Mouse (Mus musculus) liver, embryonic 14.5 days (tissue): ENCODE results near the gene Zfp605. TPM values are rescaled to one million over a fixed set of nuclear protein-coding genes. Genes with fewer than 3 reads are reported as not detected.

Source experiments
- ATAC-seq: fragments of 200-750 bp; cut with Nextera tagmentation; 2 replicates; pipeline ENCODE4 v1.8.0; 2017; ENCODE audit warnings: moderate number of reproducible peaks, mild to moderate bottlenecking, moderate library complexity; ENCODE audit not compliant: insufficient read depth
- DNase-seq, 3 experiments: peaks; one replicate each; pipeline ENCODE4 v3.0.0-alpha.2; 2012 to 2013; ENCODE audit warnings: low read depth in 3 of 3, low spot score in 3 of 3
- H3K27ac ChIP-seq: fragments of 300-500 bp; sonication (generic); 2 replicates; pipeline ENCODE4 v1.5.1; 2014; ENCODE audit warnings: moderate library complexity, mild to moderate bottlenecking, control low read depth, inconsistent platforms
- H3K27me3 ChIP-seq: fragments of 300-500 bp; sonication (generic); 2 replicates; pipeline ENCODE4 v1.6.1; 2014; ENCODE audit warnings: mild to moderate bottlenecking, low read length, moderate library complexity; ENCODE audit not compliant: control insufficient read depth, insufficient read depth
- H3K36me3 ChIP-seq: fragments of 300-500 bp; sonication (generic); replicated peaks from 2 replicates; pipeline ENCODE4 v1.6.1; 2014; ENCODE audit warnings: low read depth; ENCODE audit not compliant: control insufficient read depth, insufficient read depth
- H3K4me1 ChIP-seq, 2 experiments: fragments of 200-500 bp in 1 of 2; fragments of 300-500 bp in 1 of 2; sonication (generic) in 1 of 2; replicated peaks; 2 replicates each; pipeline ENCODE4 v1.6.1; 2012 to 2014; ENCODE audit warnings: antibody characterized with exemption in 1 of 2, inconsistent platforms in 1 of 2, low read length in 1 of 2; ENCODE audit not compliant: control insufficient read depth in 2 of 2, insufficient read depth in 2 of 2
- H3K4me2 ChIP-seq: fragments of 300-500 bp; sonication (generic); 2 replicates; pipeline ENCODE4 v1.6.1; 2014; ENCODE audit warnings: low read depth, mild to moderate bottlenecking, control low read depth, moderate library complexity
- H3K4me3 ChIP-seq, 2 experiments: fragments of 200-500 bp in 1 of 2; fragments of 300-500 bp in 1 of 2; sonication (generic) in 1 of 2; 2 replicates each; pipeline ENCODE4 v1.5.1; 2012 to 2014; ENCODE audit warnings: low read depth in 2 of 2, low read length in 2 of 2, mild to moderate bottlenecking in 2 of 2, control low read depth in 1 of 2, inconsistent platforms in 1 of 2, moderate library complexity in 1 of 2; ENCODE audit not compliant: insufficient read depth in 1 of 2
- H3K9ac ChIP-seq: fragments of 300-500 bp; sonication (generic); replicated peaks from 2 replicates; pipeline ENCODE4 v1.6.1; 2014; ENCODE audit warnings: mild to moderate bottlenecking, control low read depth, moderate library complexity
- H3K9me3 ChIP-seq: fragments of 300-500 bp; sonication (generic); 2 replicates; pipeline ENCODE4 v1.6.1; 2016; ENCODE audit warnings: low read length, mixed read lengths; ENCODE audit not compliant: control insufficient read depth
- CTCF ChIP-seq: IDR thresholded peaks from 2 replicates; pipeline ENCODE4 v1.5.1; 2016; ENCODE audit warnings: antibody characterized with exemption, low read depth, control low read depth
- EP300 ChIP-seq: IDR thresholded peaks from 2 replicates; pipeline ENCODE4 v1.6.1; 2016; ENCODE audit warnings: antibody characterized with exemption, low read depth
- WGBS: fragments of 180-500 bp; shearing (Covaris S2); extraction: QIAGEN DNeasy Blood & Tissue Kit; methylation state at CpG from one replicate; pipeline ENCODE4 v1.1.7; 2014; ENCODE audit not compliant: insufficient replicate concordance; 5-methylcytosine and 5-hydroxymethylcytosine counted together
- polyA plus RNA-seq, 2 experiments: library from polyadenylated mRNA; depleted of rRNA in 1 of 2; stranded (reverse) in 1 of 2; unstranded in 1 of 2; fragments of >200 nt; fragmentation: Nextera tagmentation in 1 of 2; extraction: Ambion mirVana in 1 of 2; gene quantifications; 2 replicates each; pipeline versions ENCODE4 v1.2.1 to v1.2.3; 2012 to 2014

Gene Zfp605
- polyA plus RNA-seq, 2 experiments: 0.66 to 0.86 TPM

DNA sequence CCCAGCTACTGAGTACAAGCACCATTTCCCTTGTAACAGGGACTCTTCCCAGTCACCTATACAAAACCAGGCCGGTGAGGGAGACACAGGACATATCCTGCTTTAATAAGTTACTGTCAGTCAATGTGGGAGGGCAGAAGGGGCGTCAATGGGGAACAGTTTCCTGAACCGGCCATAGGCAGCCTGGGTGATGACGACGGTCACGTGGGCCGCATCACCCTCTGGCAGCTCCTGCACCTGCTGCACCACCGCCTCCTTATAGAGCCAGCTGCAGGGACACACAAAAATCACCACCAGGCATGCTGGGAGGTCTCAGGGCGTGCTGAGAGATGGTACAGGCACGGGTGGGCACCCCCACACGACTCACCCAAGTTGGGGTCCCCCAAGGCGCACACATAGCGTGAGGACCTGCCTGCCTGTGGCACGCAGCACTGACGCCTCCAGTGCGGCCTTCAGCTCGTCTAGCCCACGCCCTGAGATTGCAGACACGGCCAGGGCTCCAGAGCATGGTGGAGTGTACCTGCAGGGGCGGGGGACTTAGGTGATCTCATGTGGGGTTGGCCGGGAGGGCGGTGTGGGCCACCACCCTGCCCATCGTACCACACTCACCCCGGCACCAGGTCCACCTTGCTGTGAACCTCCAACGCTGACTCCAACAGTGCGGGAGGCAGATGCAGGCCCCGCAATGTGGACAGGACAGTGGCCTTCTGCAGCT lies 5.8 kb upstream of the Zfp605 start:
- no peak overlapping the region for H3K27ac ChIP-seq
- 86% methylated on average over 27 of the region's 27 CpGs for WGBS
- no peak for DNase-seq

DNA sequence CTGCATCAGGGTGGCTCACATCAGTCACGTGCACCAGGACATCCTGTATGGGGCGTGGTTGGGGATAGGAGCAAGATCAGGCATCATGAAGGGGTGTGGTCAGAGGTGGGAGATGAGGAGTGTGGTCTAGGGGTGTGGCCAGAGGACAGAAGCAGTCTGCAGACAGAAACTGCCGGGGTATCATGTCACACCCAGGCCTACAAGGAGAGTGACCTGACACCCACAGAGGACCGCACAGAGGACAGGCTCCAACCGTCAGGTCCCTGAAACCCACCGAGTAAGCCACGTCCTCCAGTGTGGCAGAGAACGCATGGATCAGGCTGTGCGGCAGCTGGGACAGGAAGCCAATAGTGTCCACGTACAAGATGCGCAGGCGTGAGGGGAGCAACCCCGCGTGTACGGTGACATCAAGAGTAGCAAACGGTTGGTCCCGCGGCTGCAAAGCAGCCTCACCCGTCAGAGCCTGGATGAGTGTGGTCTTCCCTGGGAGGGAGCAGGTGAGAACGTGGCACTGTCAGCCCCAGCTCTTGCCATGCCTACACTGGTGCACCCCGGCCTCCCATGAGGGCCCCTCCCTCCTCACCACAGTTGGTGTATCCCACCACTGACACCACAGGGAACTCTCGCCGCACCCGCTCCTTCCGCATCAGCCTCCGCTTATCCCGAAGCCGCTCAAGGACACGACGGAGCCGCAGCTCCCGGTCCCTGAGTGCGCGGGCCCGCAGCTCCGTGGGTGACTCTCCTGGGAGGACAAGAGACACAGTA lies 5.1 kb upstream of the Zfp605 start:
- peaks cover 13% of the 10 kb centered on the region for H3K36me3 ChIP-seq
- peaks cover 7 to 8% of the 10 kb centered on the region in 2 experiments; a peak in 2 of 4 replicates for H3K4me1 ChIP-seq

More for the DNA sequence above, 5.8 kb upstream of the Zfp605 start:
- peaks cover 13% of the 10 kb centered on the region for H3K36me3 ChIP-seq
- no peak for ATAC-seq
- H3K27me3 ChIP-seq: peaks cover 4% of the 10 kb centered on the region; the same call in 1 of the 2 replicates
- no peak overlapping the region for H3K4me3 ChIP-seq
- H3K9me3 ChIP-seq: no peaks in the 10 kb centered on the region
- H3K9ac ChIP-seq: no peak overlapping the region
- peaks cover 7 to 8% of the 10 kb centered on the region in 2 experiments; a peak in 2 of 4 replicates for H3K4me1 ChIP-seq
- no peak for TF ChIP-seq EP300
- TF ChIP-seq CTCF: no peak
- no peak overlapping the region for H3K4me2 ChIP-seq

DNA sequence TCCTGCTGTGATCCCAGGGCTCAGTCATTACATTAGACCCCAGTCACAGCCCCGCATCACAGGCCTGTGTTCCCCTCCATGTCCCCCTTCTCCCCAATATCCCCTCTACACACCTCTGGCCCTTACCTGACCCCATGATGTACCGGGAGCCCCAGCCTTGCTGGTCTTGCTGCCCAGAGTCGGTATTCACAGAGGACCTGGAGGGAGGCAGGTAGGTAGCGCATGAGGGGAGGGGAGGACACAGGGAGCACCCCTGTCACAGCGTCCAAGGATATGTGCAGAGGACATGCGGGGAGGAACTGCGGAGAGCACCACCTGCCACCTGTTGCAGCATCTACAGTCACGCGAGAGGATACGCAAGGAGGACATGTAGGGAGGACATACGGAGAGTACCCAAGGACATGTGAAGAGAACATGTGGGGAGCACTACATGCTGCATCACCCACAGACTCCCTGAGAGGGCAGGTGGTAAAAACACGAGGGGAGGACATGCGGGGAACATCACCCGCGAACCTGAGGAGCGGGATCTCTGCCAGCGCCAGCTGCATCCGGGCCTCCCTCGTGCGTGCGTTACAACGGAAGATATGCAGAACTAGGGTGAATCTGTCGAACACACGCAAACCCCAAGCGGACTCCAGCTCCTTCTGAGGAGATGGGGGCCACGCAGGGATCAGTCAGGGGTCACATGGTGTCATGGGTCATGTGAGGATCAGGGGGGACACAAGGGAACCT lies 3.6 kb upstream of the Zfp605 start:
- Histone ChIP-seq H3K27me3 (no peaks in the 10 kb centered on the region), H3K4me2 (peak overlapping the region; percentile 80), H3K4me3 (peak overlapping the region; percentile 78 to 84), H3K36me3 (peaks cover 13% of the 10 kb centered on the region), H3K27ac (no peak overlapping the region), H3K9me3 (no peaks in the 10 kb centered on the region), H3K9ac (no peak overlapping the region), H3K4me1 (peaks cover 7 to 11% of the 10 kb centered on the region in 2 experiments; a peak in 2 of 4 replicates)
- ATAC-seq (no peak), DNase-seq (no peak)
- 88% methylated on average over 26 of the region's 26 CpGs for WGBS
- TF ChIP-seq CTCF (0 out of 2 replicates have a peak, but pooled peaks have one; percentile 1), EP300 (no peak)

More for the DNA sequence above, 5.1 kb upstream of the Zfp605 start:
- Histone ChIP-seq H3K27ac (no peak overlapping the region), H3K4me2 (no peak overlapping the region), H3K9me3 (no peaks in the 10 kb centered on the region), H3K27me3 (peaks cover 4% of the 10 kb centered on the region; the same call in 1 of the 2 replicates), H3K9ac (no peak overlapping the region), H3K4me3 (no peak overlapping the region)
- 86% methylated on average over 36 of the region's 36 CpGs for WGBS
- ATAC-seq: no peak
- TF ChIP-seq CTCF: no peak
- no peak for TF ChIP-seq EP300
- DNase-seq: no peak

DNA sequence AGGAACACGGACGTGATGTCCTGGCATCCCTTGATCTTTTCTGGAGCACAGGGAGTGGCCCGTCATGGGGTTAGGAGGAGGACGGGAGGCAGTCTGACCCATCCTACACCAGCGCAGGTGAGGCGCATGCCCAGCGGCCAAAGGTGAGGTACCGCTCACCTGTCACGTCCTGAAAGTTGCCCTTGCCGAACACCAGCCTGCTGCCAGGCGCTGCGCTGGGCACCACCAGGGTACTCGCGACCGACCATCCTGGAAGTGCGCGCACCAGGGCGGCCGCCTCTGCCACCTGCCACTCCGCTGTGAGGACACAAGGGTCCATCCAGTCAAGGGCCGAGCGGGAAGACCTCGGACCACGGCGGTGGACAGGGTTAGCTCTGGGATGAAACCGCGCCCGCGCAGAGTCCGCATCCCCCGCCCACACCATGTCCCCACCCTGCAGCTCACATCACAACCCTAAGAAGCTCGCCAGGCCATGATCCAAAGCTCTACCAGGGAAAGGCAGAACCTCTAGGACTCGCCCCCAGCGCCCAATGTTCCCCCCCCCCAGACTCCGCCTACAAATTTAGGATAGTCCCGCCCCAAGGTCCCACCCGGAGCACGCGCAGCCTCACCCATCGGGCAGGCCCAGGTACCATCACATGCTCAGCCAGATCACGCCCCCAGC lies 2.9 kb upstream of the Zfp605 start:
- H3K4me3 ChIP-seq: peak overlapping the region; percentile 78 to 84
- H3K27ac ChIP-seq: no peak overlapping the region
- 17% methylated on average over 41 of the region's 41 CpGs for WGBS
- ATAC-seq (peak; percentile 22; the same call in 1 of the 2 replicates), DNase-seq (no peak)
- peak overlapping the region; percentile 73 for H3K9ac ChIP-seq
- no peaks in the 10 kb centered on the region for H3K27me3 ChIP-seq
- TF ChIP-seq EP300 (no peak), CTCF (peak; percentile 1; the same call in 1 of the 2 replicates)
- H3K9me3 ChIP-seq: no peaks in the 10 kb centered on the region
- H3K4me2 ChIP-seq: peak overlapping the region; percentile 80
- peaks cover 4 to 11% of the 10 kb centered on the region in 2 experiments; a peak in 2 of 4 replicates for H3K4me1 ChIP-seq
- peaks cover 13% of the 10 kb centered on the region for H3K36me3 ChIP-seq
